Mouse (Mus musculus) heart, embryonic 14.5 days (tissue): ENCODE measurements around the gene Rad51ap1. TPM values are rescaled to one million over a fixed set of nuclear protein-coding genes. Genes with fewer than 3 reads are reported as not detected.

Source experiments
- ATAC-seq: fragments of 200-750 bp; cut with Nextera tagmentation; 2 replicates; pipeline ENCODE4 v1.8.0; 2017; ENCODE audit warnings: low read depth, moderate TSS enrichment; ENCODE audit not compliant: insufficient number of reproducible peaks, insufficient read depth, low FRiP score
- H3K27ac ChIP-seq, 2 experiments: fragments of 200-500 bp in 1 of 2; fragments of 300-500 bp in 1 of 2; sonication (generic) in 1 of 2; replicated peaks in 1 of 2; 2 replicates each; pipeline ENCODE4 v1.5.1; 2012 to 2014; ENCODE audit warnings: low read depth in 2 of 2, low read length in 2 of 2, control low read depth in 1 of 2, mild to moderate bottlenecking in 1 of 2, mixed read lengths in 1 of 2; ENCODE audit not compliant: control insufficient read depth in 1 of 2, insufficient read depth in 1 of 2
- H3K27me3 ChIP-seq: fragments of 300-500 bp; sonication (generic); 2 replicates; pipeline ENCODE4 v1.6.1; 2014; ENCODE audit warnings: mild to moderate bottlenecking, low read length, control low read depth; ENCODE audit not compliant: control insufficient read depth, insufficient read depth
- H3K36me3 ChIP-seq: fragments of 300-500 bp; sonication (generic); 2 replicates; pipeline ENCODE4 v1.6.1; 2014; ENCODE audit warnings: mild to moderate bottlenecking, control low read depth, low read length, mixed read lengths; ENCODE audit not compliant: control insufficient read depth, insufficient read depth
- H3K4me1 ChIP-seq, 2 experiments: fragments of 200-500 bp in 1 of 2; fragments of 300-500 bp in 1 of 2; sonication (generic) in 1 of 2; 2 replicates each; pipeline ENCODE4 v1.6.1; 2012 to 2014; ENCODE audit warnings: low read length in 2 of 2, control low read depth in 1 of 2, mixed read lengths in 1 of 2; ENCODE audit not compliant: control insufficient read depth in 2 of 2, insufficient read depth in 2 of 2
- H3K4me2 ChIP-seq: fragments of 300-500 bp; sonication (generic); 2 replicates; pipeline ENCODE4 v1.6.1; 2014; ENCODE audit warnings: mild to moderate bottlenecking, low read length
- H3K4me3 ChIP-seq, 2 experiments: fragments of 200-500 bp in 1 of 2; fragments of 300-500 bp in 1 of 2; sonication (generic) in 1 of 2; 2 replicates each; pipeline ENCODE4 v1.5.1; 2012 to 2014; ENCODE audit warnings: low read length in 2 of 2, mild to moderate bottlenecking in 2 of 2, control low read depth in 1 of 2, low read depth in 1 of 2, moderate library complexity in 1 of 2; ENCODE audit not compliant: control insufficient read depth in 1 of 2, insufficient read depth in 1 of 2
- H3K9ac ChIP-seq: fragments of 300-500 bp; sonication (generic); 2 replicates; pipeline ENCODE4 v1.6.1; 2014; ENCODE audit warnings: mild to moderate bottlenecking, low read length
- H3K9me3 ChIP-seq: fragments of 300-500 bp; sonication (generic); 2 replicates; pipeline ENCODE4 v1.6.1; 2016; ENCODE audit warnings: low read length, control low read depth; ENCODE audit not compliant: control insufficient read depth
- WGBS: fragments of 180-500 bp; shearing (Covaris S2); extraction: QIAGEN DNeasy Blood & Tissue Kit; methylation state at CpG from one replicate; pipeline ENCODE4 v1.1.7; 2014; 5-methylcytosine and 5-hydroxymethylcytosine counted together
- polyA plus RNA-seq: library from polyadenylated mRNA; unstranded; fragments of >200 nt; fragmentation: Nextera tagmentation; extraction: Ambion mirVana; gene quantifications from 2 replicates; pipeline ENCODE4 v1.2.1, GENCODE M21; 2014

Rad51ap1 gene
- polyA plus RNA-seq, 1 experiment from 2014 or later: 28.7 TPM

DNA sequence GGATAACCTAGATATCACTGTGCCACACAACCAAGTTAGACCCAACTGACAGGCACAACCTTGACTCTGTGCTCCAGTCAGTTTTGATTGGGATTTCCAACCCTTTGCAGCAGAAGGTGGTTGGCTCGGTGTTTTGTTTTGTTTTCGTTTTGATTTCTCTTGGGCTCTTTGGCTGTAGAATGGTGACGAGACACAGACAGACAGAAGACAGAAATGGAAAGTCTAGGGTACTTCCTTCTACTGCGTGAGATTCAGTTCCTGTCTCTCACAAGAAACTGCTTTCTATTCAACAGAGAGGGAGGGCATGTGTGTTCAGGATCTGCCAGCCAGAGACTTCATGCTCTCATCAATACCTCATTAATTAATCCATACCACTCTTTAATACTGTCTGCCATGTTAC lies 28.7 kb downstream of the Rad51ap1 start:
- Histone ChIP-seq H3K36me3 (no peaks in the 10 kb centered on the region), H3K27ac (no peak overlapping the region), H3K4me2 (no peak overlapping the region), H3K9ac (no peak overlapping the region), H3K27me3 (no peaks in the 10 kb centered on the region), H3K9me3 (no peaks in the 10 kb centered on the region), H3K4me3 (no peak overlapping the region), H3K4me1 (no peaks in the 10 kb centered on the region)
- WGBS: 42% methylated on average over 4 of the region's 4 CpGs
- no peak for ATAC-seq

DNA sequence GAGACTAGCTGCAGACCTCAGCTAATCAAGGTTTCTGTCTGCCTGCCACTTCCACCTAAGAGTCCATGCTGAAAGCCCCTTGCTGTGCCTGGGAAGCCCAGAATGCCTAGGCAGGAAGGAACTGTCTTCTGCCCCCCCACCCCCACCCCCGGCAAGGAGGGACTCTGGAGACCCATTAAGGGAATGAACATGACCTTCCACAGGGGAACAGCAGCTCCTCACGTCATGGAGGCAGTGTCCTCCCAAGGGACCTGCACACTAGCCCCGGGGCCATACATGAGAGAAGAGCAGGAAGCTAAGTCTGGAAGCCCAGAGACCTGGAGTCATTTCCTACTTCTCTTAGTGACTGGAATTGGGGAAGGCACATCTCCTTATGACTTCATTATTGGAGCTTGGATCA lies 31.5 kb downstream of the Rad51ap1 start:
- Histone ChIP-seq H3K9ac (no peak overlapping the region), H3K9me3 (no peaks in the 10 kb centered on the region), H3K27ac (no peak overlapping the region), H3K36me3 (no peaks in the 10 kb centered on the region), H3K27me3 (no peaks in the 10 kb centered on the region), H3K4me1 (no peaks in the 10 kb centered on the region), H3K4me3 (no peak overlapping the region), H3K4me2 (no peak overlapping the region)
- ATAC-seq: no peak
- WGBS: 30% methylated on average over 3 of the region's 3 CpGs

DNA sequence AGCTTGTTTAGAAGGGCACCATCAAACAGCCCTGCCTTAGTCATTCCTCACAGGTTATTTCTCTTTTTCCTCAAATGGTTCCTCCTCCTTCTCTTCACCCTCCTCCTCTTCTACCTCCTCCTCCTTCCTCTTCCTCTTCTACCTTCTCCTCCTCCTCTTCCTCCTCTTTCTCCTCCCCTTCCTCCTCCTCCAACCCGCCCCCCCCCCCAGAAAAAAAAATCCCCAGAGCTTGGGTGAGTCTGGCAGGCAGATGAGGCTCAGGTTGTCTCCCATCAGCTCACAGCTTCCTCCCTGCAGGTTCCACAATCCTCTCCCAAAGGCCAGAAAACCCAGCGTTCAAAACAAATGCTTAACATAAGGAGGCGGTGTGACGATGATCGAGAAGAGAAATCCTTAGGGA lies 32.0 kb downstream of the Rad51ap1 start:
- Histone ChIP-seq H3K4me2 (no peak overlapping the region), H3K27me3 (no peaks in the 10 kb centered on the region), H3K27ac (no peak overlapping the region), H3K36me3 (no peaks in the 10 kb centered on the region), H3K9ac (no peak overlapping the region), H3K4me1 (no peaks in the 10 kb centered on the region), H3K4me3 (no peak overlapping the region), H3K9me3 (no peaks in the 10 kb centered on the region)
- no peak for ATAC-seq
- WGBS: 58% methylated on average over 4 of the region's 5 CpGs

DNA sequence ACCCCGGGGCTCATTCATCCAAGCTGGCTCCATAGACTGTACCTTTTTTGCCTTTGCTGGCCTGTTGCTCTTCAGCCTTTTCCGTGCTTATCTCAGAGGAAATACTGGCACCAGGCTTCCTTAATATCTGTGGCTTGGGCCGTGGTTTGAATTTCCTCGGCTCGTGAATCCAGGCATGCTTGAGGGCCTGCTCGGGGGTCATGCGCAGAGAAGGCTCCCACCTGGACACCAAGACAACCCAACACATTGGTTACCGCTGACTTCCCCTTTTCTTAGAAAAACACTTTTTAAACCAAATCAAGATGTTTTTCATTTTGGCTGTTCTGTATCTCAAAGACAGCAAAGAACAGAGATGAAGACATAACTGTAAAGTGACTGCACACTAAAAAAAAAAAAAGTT lies 62.3 kb downstream of the Rad51ap1 start:
- Histone ChIP-seq H3K36me3 (no peaks in the 10 kb centered on the region), H3K4me2 (no peak overlapping the region), H3K4me1 (no peaks in the 10 kb centered on the region), H3K4me3 (no peak overlapping the region), H3K27me3 (0 out of 2 replicates have a peak, but pooled peaks cover 4% of the 10 kb centered on the region), H3K9me3 (no peaks in the 10 kb centered on the region), H3K27ac (no peak overlapping the region), H3K9ac (no peak overlapping the region)
- WGBS: 63% methylated on average over 8 of the region's 8 CpGs
- ATAC-seq: no peak

Other genes with a start within 250 kb of the Rad51ap1 start
- 0.58 and 1.0 TPM in 2 replicates for gene Kcna6, start 198.9 kb downstream of the Rad51ap1 start, polyA plus RNA-seq
- gene Ndufa9, start 90.5 kb downstream of the Rad51ap1 start, polyA plus RNA-seq: 394 and 409 TPM in 2 replicates
- gene Akap3, start 86.5 kb downstream of the Rad51ap1 start, polyA plus RNA-seq: not detected in 2 replicates
- gene Dyrk4, start 17.7 kb downstream of the Rad51ap1 start, polyA plus RNA-seq: not detected in 2 replicates
- 13.8 and 16.0 TPM in 2 replicates for gene D6Wsu163e, start 375 bp upstream of the Rad51ap1 start, polyA plus RNA-seq
- gene Fgf6, start 76.0 kb upstream of the Rad51ap1 start, polyA plus RNA-seq: 0.11 and 0.14 TPM in 2 replicates
- gene Fgf23, start 133.3 kb upstream of the Rad51ap1 start, polyA plus RNA-seq: 0.18 TPM in 1 of 2 replicates, not detected in the other
- gene Tigar, start 170.0 kb upstream of the Rad51ap1 start, polyA plus RNA-seq: 6.8 and 7.4 TPM in 2 replicates
- 532 and 571 TPM in 2 replicates for gene Ccnd2, start 212.6 kb upstream of the Rad51ap1 start, polyA plus RNA-seq